Mouse (Mus musculus) heart, embryonic 15.5 days (tissue): Measurements from ENCODE around the gene Hpf1. TPM values are rescaled to one million over a fixed set of nuclear protein-coding genes. Genes with fewer than 3 reads are reported as not detected.

ENCODE experiments used
- ATAC-seq: fragments of 200-750 bp; cut with Nextera tagmentation; replicated peaks from 2 replicates; pipeline ENCODE4 v1.8.0; 2017; ENCODE audit warnings: low read depth, moderate TSS enrichment; ENCODE audit not compliant: insufficient number of reproducible peaks, insufficient read depth, low FRiP score
- H3K27ac ChIP-seq: fragments of 300-500 bp; sonication (generic); 2 replicates; pipeline ENCODE4 v1.5.1; 2015; ENCODE audit warnings: mild to moderate bottlenecking, inconsistent platforms
- H3K27me3 ChIP-seq: fragments of 300-500 bp; sonication (generic); 2 replicates; pipeline ENCODE4 v1.6.1; 2015; ENCODE audit warnings: inconsistent platforms
- H3K36me3 ChIP-seq: fragments of 300-500 bp; sonication (generic); 2 replicates; pipeline ENCODE4 v1.6.1; 2015; ENCODE audit warnings: mild to moderate bottlenecking, inconsistent platforms
- H3K4me1 ChIP-seq: fragments of 300-500 bp; sonication (generic); replicated peaks from 2 replicates; pipeline ENCODE4 v1.6.1; 2015; ENCODE audit warnings: inconsistent platforms
- H3K4me2 ChIP-seq: fragments of 300-500 bp; sonication (generic); 2 replicates; pipeline ENCODE4 v1.6.1; 2015; ENCODE audit warnings: inconsistent platforms, mild to moderate bottlenecking, moderate library complexity
- H3K4me3 ChIP-seq: fragments of 300-500 bp; sonication (generic); 2 replicates; pipeline ENCODE4 v1.5.1; 2015; ENCODE audit warnings: mild to moderate bottlenecking, inconsistent platforms
- H3K9ac ChIP-seq: fragments of 300-500 bp; sonication (generic); 2 replicates; pipeline ENCODE4 v1.6.1; 2015; ENCODE audit warnings: mild to moderate bottlenecking, inconsistent platforms
- H3K9me3 ChIP-seq: fragments of 300-500 bp; sonication (generic); replicated peaks from 2 replicates; pipeline ENCODE4 v1.6.1; 2016; ENCODE audit warnings: inconsistent platforms
- WGBS: fragments of 180-500 bp; shearing (Covaris S2); methylation state at CpG from one replicate; pipeline ENCODE4 v1.1.7; 2015; ENCODE audit warnings: mixed read lengths; 5-methylcytosine and 5-hydroxymethylcytosine counted together
- polyA plus RNA-seq: library from polyadenylated mRNA; unstranded; fragments of >200 nt; fragmentation: Nextera tagmentation; extraction: Ambion mirVana; gene quantifications from 2 replicates; pipeline ENCODE4 v1.2.1, GENCODE M21; 2015

Gene Hpf1
- polyA plus RNA-seq, 1 experiment from 2014 or later: 56.8 TPM

GRCm38 (mm10) chr8:60868236-60868965, 21.8 kb upstream of the Hpf1 start:
- Histone ChIP-seq H3K27ac (no peak overlapping the region), H3K36me3 (no peaks in the 10 kb centered on the region), H3K27me3 (no peaks in the 10 kb centered on the region), H3K4me3 (no peak overlapping the region), H3K9ac (no peak overlapping the region), H3K9me3 (no peaks in the 10 kb centered on the region), H3K4me2 (no peak overlapping the region), H3K4me1 (0 out of 2 replicates have a peak, but pooled peaks cover 6% of the 10 kb centered on the region)
- no peak for ATAC-seq
- 85% methylated on average over 4 of the region's 4 CpGs for WGBS

DNA sequence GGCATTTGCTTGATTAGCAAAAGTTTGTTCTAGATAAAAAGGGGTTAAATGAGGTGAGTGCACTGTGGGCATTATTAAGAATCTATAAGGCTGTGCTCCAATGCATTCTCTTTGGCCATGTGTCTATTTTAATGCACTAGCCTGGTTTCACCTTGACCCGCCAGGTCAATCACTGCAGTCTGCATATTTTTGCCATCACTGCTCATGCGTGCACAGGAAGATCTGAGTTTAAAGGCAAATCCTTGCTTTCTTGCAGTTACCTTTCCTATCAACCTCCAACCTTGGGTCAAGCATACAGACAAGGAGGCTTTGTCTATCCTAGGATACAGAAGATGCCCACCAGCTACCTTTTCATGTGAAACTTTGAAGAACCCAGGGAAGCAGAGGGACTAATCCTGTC, 20.5 kb upstream of the Hpf1 start:
- Histone ChIP-seq H3K4me3 (no peak overlapping the region), H3K9me3 (no peaks in the 10 kb centered on the region), H3K4me1 (0 out of 2 replicates have a peak, but pooled peaks cover 6% of the 10 kb centered on the region), H3K27ac (no peak overlapping the region), H3K9ac (no peak overlapping the region), H3K4me2 (no peak overlapping the region), H3K27me3 (no peaks in the 10 kb centered on the region), H3K36me3 (no peaks in the 10 kb centered on the region)
- WGBS: 80% methylated on average over 2 of the region's 2 CpGs
- ATAC-seq: no peak

GRCm38 (mm10) chr8:60870231-60871193, 19.7 kb upstream of the Hpf1 start:
- H3K4me3 ChIP-seq: no peak overlapping the region
- H3K4me2 ChIP-seq: no peak overlapping the region
- 0 out of 2 replicates have a peak, but pooled peaks cover 6% of the 10 kb centered on the region for H3K4me1 ChIP-seq
- 80% methylated on average over 13 of the region's 13 CpGs for WGBS
- no peaks in the 10 kb centered on the region for H3K27me3 ChIP-seq
- no peaks in the 10 kb centered on the region for H3K36me3 ChIP-seq
- no peak for ATAC-seq
- H3K9ac ChIP-seq: no peak overlapping the region
- no peaks in the 10 kb centered on the region for H3K9me3 ChIP-seq
- H3K27ac ChIP-seq: no peak overlapping the region

DNA sequence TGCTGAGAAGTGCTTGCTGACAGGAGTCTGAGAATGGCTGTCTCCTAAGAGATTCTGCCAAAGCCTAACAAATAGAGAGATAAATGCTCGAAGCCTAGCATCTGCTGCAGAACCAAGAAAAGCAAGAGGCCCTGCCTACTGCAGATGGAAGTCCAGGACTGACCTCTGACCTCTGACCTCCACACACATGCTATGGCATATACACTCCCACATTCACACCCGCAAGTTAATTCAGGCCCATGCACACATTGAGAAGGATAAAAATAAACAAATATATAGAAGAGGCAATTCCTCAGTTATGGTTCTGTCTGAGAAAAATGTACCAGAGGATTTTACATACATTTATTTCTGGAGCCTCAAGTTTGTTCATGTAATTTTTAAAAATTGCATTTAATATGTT, 11.6 kb upstream of the Hpf1 start:
- no peak for ATAC-seq
- WGBS: 45% methylated on average over 2 of the region's 2 CpGs

GRCm38 (mm10) chr8:60883419-60884137, 6.6 kb upstream of the Hpf1 start:
- Histone ChIP-seq H3K4me2 (no peak overlapping the region), H3K27me3 (no peaks in the 10 kb centered on the region), H3K27ac (no peak overlapping the region), H3K4me1 (no peaks in the 10 kb centered on the region), H3K9ac (no peak overlapping the region), H3K4me3 (no peak overlapping the region), H3K9me3 (no peaks in the 10 kb centered on the region), H3K36me3 (no peaks in the 10 kb centered on the region)
- WGBS: 64% methylated on average over 4 of the region's 4 CpGs
- ATAC-seq: no peak

More for the DNA sequence above, 11.6 kb upstream of the Hpf1 start:
- Histone ChIP-seq H3K4me1 (no peaks in the 10 kb centered on the region), H3K27ac (no peak overlapping the region), H3K36me3 (no peaks in the 10 kb centered on the region), H3K27me3 (no peaks in the 10 kb centered on the region), H3K4me3 (no peak overlapping the region), H3K9ac (no peak overlapping the region), H3K9me3 (no peaks in the 10 kb centered on the region), H3K4me2 (no peak overlapping the region)

DNA sequence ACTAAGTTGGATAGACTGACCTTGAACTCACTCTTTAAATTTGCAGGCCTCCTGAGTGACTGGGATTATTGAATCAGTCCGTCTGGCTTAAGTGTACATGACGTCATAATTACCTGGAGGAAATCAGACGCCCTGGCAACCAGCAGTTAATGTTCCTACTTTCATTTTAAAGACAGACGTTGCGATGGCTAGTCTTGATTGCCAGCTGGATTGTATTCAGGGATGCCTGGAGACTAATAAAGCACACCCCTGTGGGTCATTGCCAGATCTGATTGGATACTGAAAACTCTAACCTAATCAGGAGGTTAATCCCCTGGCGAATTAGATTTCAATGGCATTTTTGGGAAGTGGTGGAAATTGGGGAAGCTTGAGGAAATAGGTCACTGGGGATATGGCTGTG, 3.5 kb upstream of the Hpf1 start:
- Histone ChIP-seq H3K4me1 (peaks cover 10% of the 10 kb centered on the region), H3K27ac (no peak overlapping the region), H3K4me2 (no peak overlapping the region), H3K9ac (no peak overlapping the region), H3K36me3 (no peaks in the 10 kb centered on the region), H3K9me3 (no peaks in the 10 kb centered on the region), H3K27me3 (no peaks in the 10 kb centered on the region), H3K4me3 (no peak overlapping the region)
- ATAC-seq: no peak
- WGBS: 66% methylated on average over 6 of the region's 6 CpGs

GRCm38 (mm10) chr8:60889131-60889842, 931 bp upstream of the Hpf1 start:
- Histone ChIP-seq H3K9me3 (no peaks in the 10 kb centered on the region), H3K4me3 (peak overlapping the region; percentile 75; the same call in 1 of the 2 replicates), H3K4me1 (peaks cover 27% of the 10 kb centered on the region), H3K4me2 (peak overlapping the region; percentile 65), H3K27ac (no peak overlapping the region), H3K27me3 (no peaks in the 10 kb centered on the region), H3K36me3 (0 out of 2 replicates have a peak, but pooled peaks cover 1% of the 10 kb centered on the region), H3K9ac (no peak overlapping the region)
- no peak for ATAC-seq
- WGBS: 70% methylated on average over 11 of the region's 11 CpGs

DNA sequence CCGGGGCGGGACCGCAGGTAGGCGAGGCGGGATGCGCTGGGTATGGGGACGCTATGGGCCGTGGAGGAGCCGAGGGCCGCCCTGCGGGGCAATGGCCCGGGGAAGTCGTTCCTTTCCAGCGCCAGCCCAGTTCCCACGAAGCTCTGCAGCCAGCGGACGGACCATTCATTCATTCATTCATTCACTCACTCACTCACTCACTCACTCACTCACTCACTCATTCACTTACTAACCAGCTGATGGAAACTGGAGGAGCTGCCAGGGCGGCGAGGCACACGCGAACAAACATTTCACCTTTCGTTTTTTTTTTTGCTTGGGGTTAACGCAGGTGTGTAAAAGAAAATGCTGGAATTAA, 279 bp downstream of the Hpf1 start:
- Histone ChIP-seq H3K27ac (0 out of 2 replicates have a peak overlapping the region, but pooled peaks have one; percentile 8), H3K27me3 (no peaks in the 10 kb centered on the region), H3K9me3 (no peaks in the 10 kb centered on the region), H3K4me3 (peak overlapping the region; percentile 75), H3K4me2 (peak overlapping the region; percentile 65), H3K9ac (peak overlapping the region; percentile 73), H3K36me3 (0 out of 2 replicates have a peak, but pooled peaks cover 6% of the 10 kb centered on the region), H3K4me1 (peaks cover 31% of the 10 kb centered on the region)
- no peak for ATAC-seq
- under 1% methylated on average over 23 of the region's 23 CpGs for WGBS

GRCm38 (mm10) chr8:60891757-60892156, 1.5 kb downstream of the Hpf1 start:
- Histone ChIP-seq H3K36me3 (0 out of 2 replicates have a peak, but pooled peaks cover 6% of the 10 kb centered on the region), H3K4me3 (no peak overlapping the region), H3K9me3 (no peaks in the 10 kb centered on the region), H3K27me3 (no peaks in the 10 kb centered on the region), H3K27ac (no peak overlapping the region), H3K9ac (no peak overlapping the region), H3K4me1 (peaks cover 41% of the 10 kb centered on the region), H3K4me2 (peak overlapping the region; percentile 65; the same call in 1 of the 2 replicates)
- WGBS: 87% methylated on average over 4 of the region's 4 CpGs
- ATAC-seq: no peak

- Histone ChIP-seq H3K4me1 (peaks cover 47% of the 10 kb centered on the region), H3K4me2 (peak overlapping the region; percentile 48), H3K27me3 (no peaks in the 10 kb centered on the region), H3K4me3 (no peak overlapping the region), H3K9me3 (no peaks in the 10 kb centered on the region), H3K36me3 (peaks cover 12% of the 10 kb centered on the region; the same call in 1 of the 2 replicates), H3K27ac (peak overlapping the region; percentile 71), H3K9ac (no peak overlapping the region)
- peak; percentile 62; the same call in 1 of the 2 replicates for ATAC-seq
- WGBS: 25% methylated on average over 6 of the region's 6 CpGs
These were observed 5.7 kb downstream of the Hpf1 start for GRCm38 (mm10) chr8:60895878-60896277.
